Mouse (Mus musculus) right cerebral cortex, postnatal 4 days (tissue): ENCODE data around the gene Tmc8.

Experiments
- DNase-seq: peaks from one replicate; pipeline ENCODE4 v3.0.0-alpha.2; 2022

Tmc8 gene

DNA sequence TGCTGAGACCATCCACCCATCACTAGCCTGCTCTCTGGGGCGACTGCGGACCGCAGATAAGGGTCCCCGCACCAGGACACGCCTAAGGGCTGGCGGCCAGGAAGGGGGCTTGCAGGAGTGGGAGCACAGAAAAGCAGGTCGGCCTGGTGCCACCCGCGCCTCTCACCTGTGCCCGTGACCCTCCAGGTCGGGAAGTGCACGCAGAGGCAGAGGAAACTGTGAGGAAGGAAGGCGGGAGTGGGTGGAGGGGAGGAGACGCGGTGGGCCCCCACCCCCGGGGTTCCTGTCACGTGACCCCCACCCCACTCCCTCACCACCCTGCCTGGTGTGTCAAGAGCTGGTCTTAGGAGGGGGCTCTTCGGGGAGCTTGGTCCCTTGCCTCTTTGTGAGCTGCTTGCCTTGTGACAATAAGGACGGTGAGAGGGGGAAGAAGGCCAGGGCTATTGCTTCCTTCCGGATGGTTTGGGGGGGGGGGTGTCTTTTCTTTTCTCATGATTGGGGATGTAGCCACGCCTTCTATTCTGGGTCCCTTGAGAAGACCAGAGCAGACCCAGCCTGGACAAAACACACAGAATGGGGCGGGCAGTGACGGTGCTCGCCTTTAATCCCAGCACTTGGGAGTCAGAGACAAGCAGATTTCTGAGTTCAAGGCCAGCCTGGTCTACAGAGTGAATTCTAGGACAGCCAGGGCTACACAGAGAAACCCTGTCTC is at the start of gene Tmc8, which contains the start of gene Tmc6:
Gene Tmc8, plus strand, starts transcription at position 84 of the 712 bp plus-strand sequence.
Gene Tmc6, minus strand, starts transcription at position 206 of the 712 bp plus-strand sequence.
- no peak for DNase-seq

DNA sequence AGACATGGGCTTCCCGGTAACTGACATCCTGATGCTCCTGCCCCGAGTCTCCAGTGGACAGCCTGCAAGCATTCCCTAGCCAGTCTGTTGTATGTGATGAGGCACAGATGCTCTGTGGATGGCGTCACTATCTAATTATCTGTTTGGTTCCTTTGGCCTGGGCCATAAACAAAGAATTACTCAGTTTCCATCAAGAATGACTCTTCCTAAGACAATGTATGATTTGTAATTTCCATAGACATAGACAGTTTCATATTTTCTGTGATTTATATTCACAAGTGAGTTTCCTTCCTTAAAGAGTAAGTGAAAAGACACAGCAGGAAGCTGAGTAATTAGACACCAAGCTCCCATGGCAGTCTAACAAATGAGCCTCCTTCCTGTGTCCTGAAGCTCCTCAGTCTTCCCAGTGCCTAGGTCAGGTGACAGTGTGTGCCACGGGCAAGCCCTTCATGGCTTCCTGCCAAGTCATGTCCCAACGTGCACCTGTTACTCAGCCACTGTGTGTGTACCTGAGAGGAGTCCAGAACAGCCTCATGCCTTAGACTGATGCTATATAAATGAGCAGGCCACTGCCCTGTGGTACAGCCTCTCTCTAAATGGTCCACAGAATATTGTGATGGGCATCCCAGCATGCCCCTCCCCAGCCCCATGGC is 45.7 kb upstream of the Tmc8 start:
- no peak for DNase-seq

DNA sequence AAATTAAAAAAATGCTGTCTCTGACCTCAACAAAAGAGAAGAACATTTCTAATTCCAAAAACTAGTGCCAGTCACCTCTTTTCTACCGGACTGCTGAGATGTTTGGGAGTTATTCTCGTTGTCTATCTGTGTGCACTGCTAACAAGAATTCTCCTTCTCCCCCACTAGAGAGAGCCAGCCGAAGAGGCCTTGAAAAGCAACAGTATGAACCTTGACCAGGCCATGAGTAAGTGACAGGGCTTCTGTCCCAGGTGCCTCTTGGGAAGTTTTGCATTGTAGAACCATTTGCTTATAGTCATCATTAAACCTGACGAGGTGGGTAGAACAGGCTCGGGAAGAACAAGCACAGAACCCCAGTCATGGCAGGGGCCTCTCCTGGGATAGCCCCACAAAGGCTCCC is 43.8 kb upstream of the Tmc8 start:
- no peak for DNase-seq

DNA sequence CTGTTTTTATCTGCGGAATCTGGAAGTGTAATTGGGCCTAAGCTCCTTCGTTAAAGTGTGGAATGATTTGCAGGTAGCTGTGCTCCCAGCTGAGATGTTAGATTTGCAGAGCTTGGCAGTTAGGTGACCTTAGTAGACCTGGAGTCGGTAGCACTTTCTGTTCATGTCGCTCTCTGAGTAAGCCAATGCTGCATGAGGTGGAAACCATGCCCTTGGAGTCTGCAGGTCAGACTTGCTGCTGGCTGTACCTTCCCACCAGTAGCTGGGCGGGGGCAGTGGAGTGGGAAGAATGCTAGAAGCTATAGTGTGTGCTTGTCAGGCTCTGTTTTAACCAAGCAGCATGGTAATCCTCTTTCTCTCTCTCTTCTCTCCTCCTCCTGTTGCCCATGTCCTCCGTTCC is 40.7 kb upstream of the Tmc8 start:
- no peak for DNase-seq

DNA sequence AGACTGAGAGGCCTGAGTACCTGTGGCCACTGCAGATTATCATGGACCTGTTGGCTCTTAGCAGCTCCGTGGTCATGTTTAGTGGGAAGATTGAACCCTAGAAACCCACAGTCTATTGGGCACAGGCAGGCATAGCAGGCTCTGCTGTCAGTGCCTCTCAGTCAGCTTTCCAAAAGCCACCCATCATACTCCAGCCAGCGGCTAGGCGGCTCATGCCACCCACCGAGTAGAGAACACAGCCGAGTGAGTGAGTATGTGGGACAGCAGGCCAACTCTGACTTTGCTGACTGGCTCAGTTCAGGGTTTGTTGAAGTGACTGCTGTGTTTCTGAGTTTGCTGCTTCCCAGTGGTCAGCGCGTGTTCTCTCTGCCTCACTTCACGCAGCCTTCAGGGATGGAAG is 39.6 kb upstream of the Tmc8 start:
- DNase-seq: no peak

DNA sequence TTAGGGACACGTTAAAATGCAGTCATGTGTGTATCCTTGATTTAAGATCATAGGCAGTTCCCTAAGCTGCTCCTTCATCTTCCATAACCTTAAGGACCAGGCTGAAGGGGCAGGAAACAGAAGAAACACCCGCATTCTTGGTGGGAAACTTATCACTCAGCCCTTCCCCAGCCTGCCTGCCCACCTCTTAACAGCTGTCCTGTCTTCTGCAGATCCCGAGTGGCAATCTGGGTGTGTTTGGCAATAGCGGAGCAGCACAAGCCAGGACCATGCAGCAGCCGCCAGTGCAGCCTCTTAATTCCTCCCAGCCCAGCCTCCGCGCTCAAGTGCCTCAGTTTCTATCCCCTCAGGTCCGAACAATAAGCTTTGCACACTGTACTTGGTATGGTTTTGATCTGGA is 39.2 kb upstream of the Tmc8 start:
- no peak for DNase-seq

DNA sequence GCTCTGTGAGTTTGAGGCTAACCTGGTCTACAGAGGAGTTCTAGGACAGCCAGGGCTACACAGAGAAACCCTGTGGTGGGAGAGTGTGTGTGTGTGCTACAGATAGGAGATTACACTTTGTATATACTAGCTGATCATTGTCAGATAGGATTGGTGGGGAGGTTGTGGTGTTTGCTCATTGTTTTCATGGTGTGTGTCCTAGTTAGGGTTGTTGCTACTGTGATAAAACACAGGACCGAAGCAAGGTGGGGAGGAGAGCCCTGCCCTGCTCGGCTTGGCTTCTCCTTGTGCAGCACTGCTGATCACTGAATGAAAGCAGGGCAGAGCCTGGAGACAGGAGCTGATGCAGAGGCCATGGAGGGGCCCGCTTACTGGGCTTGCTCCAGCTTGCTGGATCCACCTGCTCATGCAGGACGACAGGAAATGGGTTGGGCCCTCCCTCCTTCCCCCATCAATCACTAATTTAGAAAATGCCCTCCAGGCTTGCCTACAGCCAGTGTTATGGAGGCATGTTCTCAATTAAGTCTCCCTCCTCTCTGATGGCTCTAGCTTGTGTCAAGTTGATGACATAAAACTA is 38.3 kb upstream of the Tmc8 start:
- no peak for DNase-seq

DNA sequence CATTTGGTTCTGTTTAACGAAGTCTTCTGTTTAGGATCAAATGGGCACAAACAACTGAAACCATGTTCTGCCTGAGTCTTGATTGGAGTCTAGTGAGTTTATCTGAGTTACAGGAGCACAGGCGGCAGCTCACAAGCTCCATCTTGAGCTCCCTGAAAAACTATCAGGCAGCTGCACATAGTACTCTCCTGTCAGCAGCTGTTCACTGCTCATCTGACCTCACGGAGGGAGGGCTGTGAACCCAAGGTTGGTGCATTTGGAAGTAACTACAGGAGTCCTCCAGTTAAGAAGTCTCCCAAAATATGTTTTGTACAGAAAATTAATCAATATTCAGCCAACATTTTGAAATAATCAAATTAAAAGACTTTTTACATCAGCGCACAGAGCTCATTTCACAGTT is 33.2 kb upstream of the Tmc8 start:
- no peak for DNase-seq

DNA sequence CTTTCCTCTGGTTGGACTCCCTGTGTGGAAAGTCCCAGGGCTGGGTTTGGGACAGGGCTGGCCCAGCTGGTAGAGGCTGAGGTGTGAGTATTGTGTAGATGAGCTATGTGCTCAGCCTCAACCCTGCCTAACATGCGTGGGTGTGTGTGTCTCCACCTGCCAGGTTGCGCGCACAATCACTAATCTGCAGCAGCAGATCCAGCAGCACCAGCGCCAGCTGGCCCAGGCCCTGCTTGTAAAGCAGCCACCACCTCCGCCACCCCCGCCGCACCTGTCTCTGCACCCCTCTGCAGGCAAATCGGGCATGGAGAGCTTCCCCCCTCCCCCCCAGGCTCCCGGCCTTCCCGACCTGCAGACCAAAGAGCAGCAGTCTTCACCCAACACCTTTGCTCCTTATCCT is 32.5 kb upstream of the Tmc8 start:
- DNase-seq: no peak

DNA sequence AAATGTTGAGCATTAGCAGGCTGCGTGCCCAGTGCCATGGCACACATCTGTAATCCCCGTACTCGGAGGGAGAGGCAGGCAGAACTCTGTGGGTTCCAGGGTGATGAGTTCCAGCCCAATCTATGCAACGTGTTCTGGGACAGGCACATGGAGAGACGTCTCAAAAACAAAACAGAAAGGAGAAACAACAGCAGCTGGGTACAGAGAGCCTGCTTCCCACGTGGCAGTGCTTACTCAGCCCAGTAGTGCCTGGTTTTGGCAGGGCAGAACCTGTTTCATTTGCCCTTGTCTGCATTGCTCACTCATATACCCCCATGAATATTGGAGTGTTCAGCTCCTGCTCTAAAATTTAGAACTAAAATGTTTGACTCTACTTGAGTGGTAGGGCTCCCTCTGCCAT is 30.3 kb upstream of the Tmc8 start:
- no peak for DNase-seq

DNA sequence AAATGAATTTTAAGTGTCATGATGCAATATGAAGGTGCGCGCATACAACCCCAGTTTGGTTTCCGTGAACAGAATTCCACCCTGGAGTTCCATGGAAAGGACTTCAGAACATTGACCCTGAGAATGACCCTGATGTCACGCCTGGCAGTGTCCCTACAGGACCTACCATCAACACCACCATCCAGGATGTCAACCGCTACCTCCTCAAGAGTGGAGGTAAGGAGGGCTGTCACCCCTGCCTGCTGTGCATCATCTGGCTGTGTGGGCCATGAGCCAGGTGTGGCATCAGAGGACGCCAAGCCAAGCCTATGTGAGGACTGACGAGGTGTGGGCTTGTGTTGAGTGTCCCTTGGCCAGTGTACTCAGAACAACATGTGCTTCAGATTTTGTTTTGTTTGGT is 26.0 kb upstream of the Tmc8 start:
- DNase-seq: no peak

DNA sequence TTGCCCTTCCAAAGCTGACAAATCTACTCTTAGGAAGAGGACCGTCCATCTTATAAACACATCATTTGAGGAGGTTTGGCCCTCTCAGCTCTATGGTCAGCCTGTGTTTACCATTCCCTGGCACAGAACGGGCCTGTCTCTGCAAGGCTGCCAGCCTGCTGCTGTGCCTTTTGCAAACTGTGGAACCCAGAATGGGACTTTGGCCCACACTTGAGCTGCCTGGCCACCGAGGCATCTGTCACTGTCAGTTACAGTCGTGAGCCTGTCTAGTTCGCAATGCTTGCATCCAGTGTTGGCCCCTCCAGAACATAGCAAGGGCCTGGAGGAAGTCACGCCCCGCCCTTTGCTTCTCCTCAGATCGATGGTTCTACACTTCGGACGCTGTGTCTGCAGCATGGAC is 22.6 kb upstream of the Tmc8 start:
- DNase-seq: no peak

DNA sequence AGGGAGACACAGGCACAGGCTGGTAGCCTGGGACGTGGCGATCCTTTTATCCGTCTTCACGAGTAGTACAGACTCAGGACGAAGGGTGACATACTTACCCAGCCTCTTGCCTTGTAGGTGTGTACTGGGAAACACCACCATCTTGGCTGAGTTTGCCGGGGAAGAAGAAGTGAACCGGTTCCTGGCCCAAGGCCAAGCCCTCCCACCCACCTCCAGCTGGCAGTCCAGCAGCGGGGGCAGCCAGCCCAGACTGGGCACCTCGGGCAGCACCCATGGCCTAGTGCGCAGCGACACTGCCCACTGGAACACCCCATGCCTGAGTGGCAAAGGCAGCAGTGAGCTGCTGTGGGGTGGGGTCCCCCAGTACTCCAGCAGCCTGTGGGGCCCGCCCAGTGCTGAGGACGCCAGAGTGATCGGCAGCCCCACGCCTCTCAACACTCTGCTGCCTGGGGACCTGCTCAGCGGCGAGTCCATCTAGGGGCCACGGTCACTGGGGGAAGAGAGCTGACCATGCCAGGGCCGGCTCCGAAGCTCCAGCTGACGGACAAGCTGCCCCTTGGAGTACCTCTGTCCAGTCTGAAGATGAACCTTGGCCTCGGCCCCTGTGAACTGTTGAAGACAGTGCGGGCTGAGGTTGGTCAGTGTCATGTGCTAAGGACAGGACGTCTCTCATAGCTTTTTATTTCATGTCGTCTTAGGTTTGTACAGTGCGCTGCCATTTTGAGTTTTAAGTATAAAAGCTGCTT is 21.3 kb upstream of the Tmc8 start:
- no peak for DNase-seq

DNA sequence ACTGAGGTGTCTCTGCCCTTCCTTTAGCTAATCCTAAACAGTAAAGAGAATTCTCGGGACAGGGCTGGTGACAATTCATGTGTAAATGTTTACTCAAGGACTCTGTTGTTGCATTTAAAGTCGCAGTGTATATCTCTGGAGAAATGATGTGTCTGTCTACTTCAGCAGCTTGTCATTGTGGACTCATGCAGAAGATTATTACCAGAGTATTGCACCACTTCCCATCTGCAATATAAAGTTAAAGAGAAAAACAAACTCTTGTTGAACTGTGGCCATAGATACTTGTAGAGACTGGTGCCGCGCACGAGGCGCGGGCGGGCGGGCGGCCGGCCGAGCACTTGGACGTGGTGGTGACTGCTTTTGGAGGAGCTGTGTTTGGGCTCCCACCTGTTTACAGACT is 20.1 kb upstream of the Tmc8 start:
- DNase-seq: no peak

DNA sequence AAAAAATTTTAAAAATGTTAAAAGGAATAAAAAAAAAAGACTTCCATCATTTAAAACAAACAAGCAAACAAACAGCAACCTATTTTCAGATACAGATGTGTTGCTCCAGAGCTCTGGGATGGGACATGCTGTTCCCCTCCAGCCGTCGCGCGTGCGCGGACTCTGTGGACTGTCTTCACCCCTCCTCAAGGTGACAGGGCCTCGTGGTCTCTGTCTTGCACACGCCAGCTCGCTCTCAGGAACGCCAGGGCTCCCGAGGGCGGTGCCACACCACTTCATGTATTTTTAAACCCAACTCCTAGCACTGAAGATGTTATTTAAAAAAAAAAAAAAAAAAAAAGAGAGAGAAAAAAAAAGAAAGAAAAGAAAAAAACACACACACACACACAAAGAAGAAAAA is 19.6 kb upstream of the Tmc8 start:
- no peak for DNase-seq

DNA sequence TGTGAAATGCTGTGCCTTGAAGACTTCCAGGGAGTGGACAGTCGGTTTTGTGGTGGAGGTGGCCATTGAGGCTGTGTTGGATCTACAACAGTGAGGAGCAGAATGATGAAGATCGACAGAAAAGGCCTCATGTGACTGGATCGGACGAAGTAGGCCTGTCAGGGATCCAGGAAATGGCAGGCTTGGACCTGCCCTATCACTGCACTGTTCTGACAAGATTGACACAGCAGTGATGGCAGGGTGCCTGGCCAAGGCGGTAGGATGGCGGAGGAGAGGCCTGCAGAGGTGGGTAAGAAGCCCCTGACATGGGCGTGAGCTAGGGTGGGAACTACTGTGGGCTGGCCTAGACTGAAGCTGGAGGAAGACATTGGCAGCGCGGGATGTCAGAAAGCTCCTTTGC is 17.6 kb upstream of the Tmc8 start:
- DNase-seq: no peak

DNA sequence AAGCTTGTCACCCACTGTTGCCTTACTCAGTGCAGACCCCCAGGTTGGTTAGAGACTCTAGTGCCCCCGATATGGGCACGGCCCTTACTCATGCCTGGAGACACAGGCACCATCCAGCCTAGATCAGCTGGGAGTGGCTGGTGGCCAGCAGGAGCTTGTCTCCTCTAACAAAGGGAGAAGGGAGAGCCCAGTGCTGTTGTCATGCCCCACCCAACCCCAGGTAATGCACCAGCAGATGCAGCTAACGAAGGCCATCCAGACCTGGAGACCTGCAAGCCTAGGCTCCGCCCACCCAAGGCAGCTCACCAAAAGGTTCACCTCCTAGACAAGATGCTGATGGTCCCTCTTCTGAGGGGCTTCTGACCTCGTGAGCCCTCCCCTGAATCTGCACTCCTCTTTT is 16.5 kb upstream of the Tmc8 start:
- DNase-seq: no peak

DNA sequence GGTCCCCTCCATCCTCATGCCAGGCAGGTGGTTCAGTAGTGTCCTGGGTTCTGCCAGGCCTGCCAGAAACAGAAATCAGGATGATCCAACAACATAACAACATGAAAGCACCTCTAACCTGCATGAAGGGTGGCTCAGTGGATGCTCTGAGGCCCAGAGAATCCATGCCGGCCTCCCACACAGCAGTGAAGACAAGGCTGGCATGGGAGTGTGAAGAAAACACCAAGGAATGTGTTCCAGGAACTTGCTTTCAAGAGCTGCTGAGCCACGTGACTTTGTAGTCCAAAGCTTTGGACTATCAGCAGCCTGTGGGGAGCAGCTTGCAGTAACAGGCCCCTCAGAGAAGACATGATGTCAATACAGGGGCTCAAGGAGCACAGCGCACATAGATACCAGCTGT is 15.6 kb upstream of the Tmc8 start:
- DNase-seq: no peak

DNA sequence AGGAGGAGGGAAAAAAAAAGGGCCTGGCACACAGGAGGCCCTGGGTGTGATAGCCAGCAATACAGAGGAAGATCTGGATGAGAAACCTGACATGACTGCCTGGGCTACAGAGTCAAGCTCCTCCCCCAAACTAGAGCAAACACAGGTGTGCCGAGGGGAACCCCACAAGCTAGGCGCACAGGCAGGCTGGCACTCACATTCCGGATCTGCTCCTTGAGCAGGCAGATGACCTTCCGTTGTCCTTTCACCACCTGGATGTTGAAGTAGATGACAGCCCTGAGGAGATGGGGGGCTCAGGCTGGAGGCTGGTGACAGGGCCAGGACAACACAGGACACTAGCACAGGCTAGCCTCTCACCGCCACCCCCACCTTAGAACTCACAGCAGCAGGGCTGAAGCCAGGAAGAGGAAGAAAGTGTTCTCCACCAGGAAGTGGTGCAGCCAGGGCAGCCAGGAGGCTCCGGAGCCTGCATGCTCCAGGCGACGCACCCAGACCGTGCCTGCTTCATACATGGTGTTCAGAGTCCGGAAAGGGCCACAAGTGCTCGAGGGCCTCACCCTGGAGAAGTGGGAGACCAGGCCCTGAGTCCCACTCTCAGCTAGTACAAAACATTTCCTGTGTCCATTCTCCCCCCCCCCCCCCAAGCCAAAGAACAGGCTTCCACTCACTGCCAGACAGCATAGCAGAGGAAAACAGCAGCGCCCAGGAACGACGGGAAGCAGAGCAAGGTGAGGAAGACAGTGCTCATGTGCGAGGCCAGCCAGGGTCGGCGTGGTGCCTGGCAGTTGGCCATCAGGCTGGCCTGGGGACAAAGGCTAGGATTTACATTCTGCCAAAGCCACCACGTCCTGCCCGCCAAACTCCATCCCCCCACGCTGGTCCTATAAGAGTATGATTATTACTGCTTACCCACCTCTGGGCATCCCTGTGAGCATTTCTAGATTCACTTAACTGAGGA is 12.9 kb upstream of the Tmc8 start:
- DNase-seq: no peak

DNA sequence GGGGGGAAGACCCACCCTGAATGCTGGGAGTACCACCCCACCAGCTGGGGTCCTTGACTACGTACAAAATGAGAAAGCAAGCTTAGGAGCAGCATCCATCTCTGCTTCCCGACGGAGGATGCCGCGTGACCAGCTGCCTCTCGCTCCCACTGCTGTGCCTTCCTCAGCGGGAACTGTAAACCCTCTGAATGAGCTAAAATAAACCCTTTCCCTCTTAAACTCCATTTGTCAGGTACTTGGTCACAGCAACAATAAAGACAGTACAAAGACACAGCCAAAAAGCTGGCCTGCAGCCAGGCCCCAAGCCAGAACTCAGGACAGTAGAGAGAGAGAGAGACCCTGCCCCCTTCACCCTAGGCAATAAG is 12.2 kb upstream of the Tmc8 start:
- DNase-seq: no peak

DNA sequence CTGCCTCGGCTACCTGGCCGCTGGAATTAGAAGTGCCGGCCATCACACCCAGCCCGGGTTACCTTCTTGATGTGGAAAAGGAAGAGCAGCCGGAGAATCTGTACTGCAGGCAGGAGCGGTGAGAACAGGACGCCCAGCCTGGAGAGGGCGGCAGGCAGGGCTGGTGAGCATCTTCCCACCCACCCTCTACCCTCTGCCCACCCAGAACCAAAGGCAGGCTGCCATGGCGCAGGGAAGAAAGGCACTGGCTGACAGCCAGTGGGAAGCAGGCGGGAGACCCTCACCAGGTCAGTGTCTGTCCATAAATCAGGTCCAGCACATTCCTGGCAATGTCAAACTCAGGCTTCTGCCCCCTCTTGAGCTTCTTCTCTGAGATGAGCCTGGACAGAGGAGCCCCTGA is 11.5 kb upstream of the Tmc8 start:
- DNase-seq: no peak

DNA sequence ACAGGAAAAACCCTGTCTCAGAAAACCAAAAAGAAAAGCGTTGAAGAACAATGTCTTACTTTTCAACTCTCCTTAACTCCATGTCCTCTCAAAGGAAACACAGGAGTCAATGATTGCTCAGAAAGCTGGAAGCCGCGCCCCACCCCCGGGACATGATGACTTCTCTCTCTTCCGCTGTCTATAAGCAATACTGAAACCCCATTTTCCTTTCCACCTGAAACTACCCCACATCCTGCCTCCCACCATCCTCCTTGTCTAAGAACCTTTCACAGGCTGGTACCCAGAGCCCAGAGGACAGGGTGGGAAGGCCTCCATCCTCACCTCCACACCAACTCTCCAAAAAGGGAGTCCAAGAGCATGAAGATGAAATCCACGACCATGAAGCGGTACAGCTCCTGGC is 9.5 kb upstream of the Tmc8 start:
- DNase-seq: no peak

DNA sequence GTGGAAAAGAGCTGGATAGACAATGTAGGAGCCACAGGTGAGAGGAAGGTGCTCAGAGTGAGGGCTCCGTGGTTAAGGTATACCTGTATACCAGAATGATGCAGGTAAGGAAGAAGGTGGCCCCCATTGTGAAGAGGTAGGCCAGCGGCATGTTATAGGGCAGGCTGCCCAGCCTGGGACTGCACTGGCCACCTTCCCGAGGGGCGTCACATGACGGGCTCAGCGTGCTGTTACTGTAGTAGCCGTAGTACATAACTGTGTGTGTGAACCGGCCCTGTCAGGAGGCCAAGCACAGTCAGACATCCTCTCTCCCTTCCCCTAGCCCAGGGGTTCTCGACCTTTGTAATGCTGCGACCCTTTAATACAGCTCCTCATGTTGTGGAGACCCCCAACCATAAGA is 7.0 kb upstream of the Tmc8 start:
- DNase-seq: no peak
